Mouse (Mus musculus): ENCODE data around the gene Mical2. TPM values are rescaled to one million over a fixed set of nuclear protein-coding genes. Genes with fewer than 3 reads are reported as not detected.

Mical2 gene
- polyA plus RNA-seq, 1 experiment, result 4.8 TPM

DNA sequence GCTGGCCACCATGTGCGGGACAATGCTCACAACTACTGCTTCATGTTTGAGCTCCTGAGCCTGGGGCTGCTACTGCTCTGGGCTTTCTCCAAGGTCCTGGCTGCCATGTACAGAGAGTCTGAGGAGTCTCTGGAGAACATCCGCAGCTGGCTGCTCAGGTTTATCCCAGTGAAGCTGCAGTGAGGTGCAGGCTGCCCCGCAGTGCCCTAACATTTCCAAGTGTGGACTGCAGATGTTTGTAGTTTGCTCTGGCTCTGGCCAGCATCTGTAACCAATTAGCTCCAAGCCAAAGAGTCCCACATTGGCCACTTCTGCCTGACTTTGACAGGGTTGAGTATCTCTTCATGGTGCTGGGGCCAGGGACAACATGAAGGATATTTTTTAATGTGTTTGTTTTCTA lies 125.9 kb downstream of the Mical2 start:
- no peak for DNase-seq (ENCODE audit: low read depth)
- TF ChIP-seq CTCF (IDR thresholded peaks at IDR 0.05; ENCODE audit: borderline replicate concordance, extremely low read depth, insufficient read depth, insufficient read length) (no peak), POLR2A (IDR thresholded peaks at IDR 0.05; ENCODE audit: borderline replicate concordance, extremely low read depth, insufficient read depth, insufficient read length, poor library complexity, severe bottlenecking) (no peak)

DNA sequence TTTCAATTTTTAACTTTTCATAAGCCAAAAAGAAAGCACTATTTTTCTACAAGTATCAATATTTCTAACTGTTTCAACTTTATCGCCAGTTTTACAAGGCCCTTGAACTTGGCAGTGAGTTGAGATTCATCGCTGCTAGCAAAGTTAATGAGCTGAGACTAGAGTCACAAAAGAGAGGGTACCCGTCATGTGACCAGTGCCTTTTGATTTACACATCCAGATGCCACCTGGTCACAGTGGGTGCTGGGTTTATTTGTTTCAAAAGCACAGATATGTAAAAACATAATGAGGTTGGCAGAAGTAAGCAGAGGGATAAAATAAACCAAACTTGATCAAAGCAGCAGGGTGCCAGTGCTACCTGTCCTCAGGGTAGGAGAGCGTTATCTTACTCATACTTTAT lies 126.3 kb downstream of the Mical2 start:
- peak; percentile 41 for DNase-seq (ENCODE audit: low read depth)
- TF ChIP-seq CTCF (IDR thresholded peaks at IDR 0.05; ENCODE audit: borderline replicate concordance, extremely low read depth, insufficient read depth, insufficient read length) (no peak), POLR2A (IDR thresholded peaks at IDR 0.05; ENCODE audit: borderline replicate concordance, extremely low read depth, insufficient read depth, insufficient read length, poor library complexity, severe bottlenecking) (no peak)

GRCm38 (mm10) chr7:112353011-112353410 lies 127.4 kb downstream of the Mical2 start:
- peak; percentile 9 for DNase-seq (ENCODE audit: low read depth)
- TF ChIP-seq CTCF (IDR thresholded peaks at IDR 0.05; ENCODE audit: borderline replicate concordance, extremely low read depth, insufficient read depth, insufficient read length) (no peak), POLR2A (IDR thresholded peaks at IDR 0.05; ENCODE audit: borderline replicate concordance, extremely low read depth, insufficient read depth, insufficient read length, poor library complexity, severe bottlenecking) (no peak)

DNA sequence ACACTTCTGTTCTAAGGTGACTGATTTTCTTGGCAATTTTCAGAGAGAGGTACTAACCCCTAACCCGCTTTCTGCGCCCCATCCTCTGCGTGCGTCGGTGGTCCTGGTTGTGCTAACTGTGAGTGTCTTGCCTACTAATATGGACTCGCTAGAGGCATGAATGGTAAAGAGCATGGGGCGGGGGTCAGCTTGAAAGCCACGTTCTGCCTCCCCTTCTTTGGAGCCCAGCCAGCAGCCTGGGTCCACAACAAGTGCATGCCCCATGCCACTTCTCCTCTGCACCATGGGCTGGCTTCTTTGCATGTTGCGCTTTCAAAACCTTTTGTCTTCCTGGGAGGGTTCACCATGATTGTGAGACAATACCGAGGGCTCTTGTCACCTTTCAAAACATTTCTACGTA lies 128.3 kb downstream of the Mical2 start:
- TF ChIP-seq CTCF (IDR thresholded peaks at IDR 0.05; ENCODE audit: borderline replicate concordance, extremely low read depth, insufficient read depth, insufficient read length) (no peak), POLR2A (IDR thresholded peaks at IDR 0.05; ENCODE audit: borderline replicate concordance, extremely low read depth, insufficient read depth, insufficient read length, poor library complexity, severe bottlenecking) (no peak)
- peak; percentile 74 for DNase-seq (ENCODE audit: low read depth)

- DNase-seq (ENCODE audit: low read depth), result peak; percentile 94
- TF ChIP-seq CTCF (IDR thresholded peaks at IDR 0.05; ENCODE audit: borderline replicate concordance, extremely low read depth, insufficient read depth, insufficient read length) (no peak), POLR2A (IDR thresholded peaks at IDR 0.05; ENCODE audit: borderline replicate concordance, extremely low read depth, insufficient read depth, insufficient read length, poor library complexity, severe bottlenecking) (no peak)
These were observed 128.9 kb downstream of the Mical2 start for GRCm38 (mm10) chr7:112354503-112354951.

GRCm38 (mm10) chr7:112359594-112359993 lies 133.9 kb downstream of the Mical2 start:
- no peak for DNase-seq (ENCODE audit: low read depth)
- TF ChIP-seq POLR2A (IDR thresholded peaks at IDR 0.05; ENCODE audit: borderline replicate concordance, extremely low read depth, insufficient read depth, insufficient read length, poor library complexity, severe bottlenecking), result no peak
- no peak for TF ChIP-seq CTCF (IDR thresholded peaks at IDR 0.05; ENCODE audit: borderline replicate concordance, extremely low read depth, insufficient read depth, insufficient read length)

DNA sequence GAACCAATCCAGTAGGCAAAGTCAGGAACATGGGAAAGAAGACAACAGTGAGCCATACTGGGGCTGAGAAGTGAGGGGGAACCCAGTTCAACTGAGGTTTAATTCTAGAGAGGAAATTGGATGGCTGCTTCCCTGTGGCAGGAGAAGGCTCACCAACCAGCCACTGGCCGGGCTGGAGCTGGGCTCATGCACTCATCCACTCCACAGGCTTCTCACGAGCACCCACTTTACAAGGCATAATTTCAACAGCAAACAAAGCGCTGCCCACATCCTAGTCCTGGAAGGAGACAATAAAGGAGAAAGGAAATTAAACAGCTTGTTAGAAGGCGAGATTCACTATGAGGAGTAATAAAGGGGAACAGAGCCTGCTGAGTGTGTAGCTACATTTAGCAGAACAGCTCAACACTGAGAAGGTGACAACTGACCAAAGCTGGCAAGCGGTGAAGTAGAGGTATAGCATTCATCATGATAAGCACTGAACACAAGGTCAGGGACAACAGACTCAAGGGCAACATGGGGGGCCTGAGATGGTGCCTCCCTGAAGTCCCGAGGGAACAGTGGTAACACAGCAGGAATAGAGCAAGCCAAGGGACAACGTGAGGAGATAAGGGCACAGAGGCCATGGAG lies 137.0 kb downstream of the Mical2 start:
- no peak for DNase-seq (ENCODE audit: low read depth)
- TF ChIP-seq CTCF (IDR thresholded peaks at IDR 0.05; ENCODE audit: borderline replicate concordance, extremely low read depth, insufficient read depth, insufficient read length) (no peak), POLR2A (IDR thresholded peaks at IDR 0.05; ENCODE audit: borderline replicate concordance, extremely low read depth, insufficient read depth, insufficient read length, poor library complexity, severe bottlenecking) (no peak)

GRCm38 (mm10) chr7:112365864-112366263 lies 140.2 kb downstream of the Mical2 start:
- DNase-seq (ENCODE audit: low read depth), result no peak
- TF ChIP-seq POLR2A (IDR thresholded peaks at IDR 0.05; ENCODE audit: borderline replicate concordance, extremely low read depth, insufficient read depth, insufficient read length, poor library complexity, severe bottlenecking) (no peak), CTCF (IDR thresholded peaks at IDR 0.05; ENCODE audit: borderline replicate concordance, extremely low read depth, insufficient read depth, insufficient read length) (no peak)

GRCm38 (mm10) chr7:112369046-112369445 lies 143.4 kb downstream of the Mical2 start:
- peak; percentile 93 for DNase-seq (ENCODE audit: low read depth)
- TF ChIP-seq POLR2A (IDR thresholded peaks at IDR 0.05; ENCODE audit: borderline replicate concordance, extremely low read depth, insufficient read depth, insufficient read length, poor library complexity, severe bottlenecking), result no peak
- peak; percentile 97 for TF ChIP-seq CTCF (IDR thresholded peaks at IDR 0.05; ENCODE audit: borderline replicate concordance, extremely low read depth, insufficient read depth, insufficient read length)

GRCm38 (mm10) chr7:112369977-112370376 lies 144.3 kb downstream of the Mical2 start:
- DNase-seq (ENCODE audit: low read depth), result no peak
- TF ChIP-seq CTCF (IDR thresholded peaks at IDR 0.05; ENCODE audit: borderline replicate concordance, extremely low read depth, insufficient read depth, insufficient read length) (no peak), POLR2A (IDR thresholded peaks at IDR 0.05; ENCODE audit: borderline replicate concordance, extremely low read depth, insufficient read depth, insufficient read length, poor library complexity, severe bottlenecking) (no peak)

- DNase-seq (ENCODE audit: low read depth), result no peak
- TF ChIP-seq CTCF (IDR thresholded peaks at IDR 0.05; ENCODE audit: borderline replicate concordance, extremely low read depth, insufficient read depth, insufficient read length), result no peak
- TF ChIP-seq POLR2A (IDR thresholded peaks at IDR 0.05; ENCODE audit: borderline replicate concordance, extremely low read depth, insufficient read depth, insufficient read length, poor library complexity, severe bottlenecking), result no peak
These were observed 145.7 kb downstream of the Mical2 start for GRCm38 (mm10) chr7:112371387-112371786.

- DNase-seq (ENCODE audit: low read depth), result no peak
- TF ChIP-seq POLR2A (IDR thresholded peaks at IDR 0.05; ENCODE audit: borderline replicate concordance, extremely low read depth, insufficient read depth, insufficient read length, poor library complexity, severe bottlenecking) (no peak), CTCF (IDR thresholded peaks at IDR 0.05; ENCODE audit: borderline replicate concordance, extremely low read depth, insufficient read depth, insufficient read length) (no peak)
These were observed 148.4 kb downstream of the Mical2 start for GRCm38 (mm10) chr7:112374035-112374434.

Measured in brain, embryonic 14.5 days (tissue).